Mouse (Mus musculus) thymus, adult 2 months (tissue): ENCODE results near the gene Car5b. TPM values are rescaled to one million over a fixed set of nuclear protein-coding genes. Genes with fewer than 3 reads are reported as not detected.
A peak's percentile ranks its signal among the peaks of the same experiment; 100 is the strongest.

Experiments used
- DNase-seq: peaks from one replicate; pipeline ENCODE4 v3.0.0; 2021
- H3K27ac ChIP-seq: fragments of 200-500 bp; 2 replicates; pipeline ENCODE4 v1.5.1; 2012; ENCODE audit warnings: low read length, control low read depth; ENCODE audit not compliant: control insufficient read depth, insufficient read depth
- H3K27me3 ChIP-seq: fragments of 200-500 bp; 2 replicates; pipeline ENCODE4 v1.6.1; 2012; ENCODE audit warnings: mild to moderate bottlenecking, low read length, moderate library complexity, mixed read lengths; ENCODE audit not compliant: control insufficient read depth, insufficient read depth
- H3K36me3 ChIP-seq: fragments of 200-500 bp; 2 replicates; pipeline ENCODE4 v1.6.1; 2012; ENCODE audit warnings: mild to moderate bottlenecking, low read length, moderate library complexity; ENCODE audit not compliant: control insufficient read depth, insufficient read depth
- H3K4me1 ChIP-seq: fragments of 200-500 bp; replicated peaks from 2 replicates; pipeline ENCODE4 v1.6.1; 2012; ENCODE audit warnings: low read length; ENCODE audit not compliant: control insufficient read depth, insufficient read depth
- H3K4me3 ChIP-seq: fragments of 200-500 bp; 2 replicates; pipeline ENCODE4 v1.5.1; 2012; ENCODE audit warnings: mild to moderate bottlenecking, low read length, control low read depth, moderate library complexity; ENCODE audit not compliant: control insufficient read depth, insufficient read depth
- CTCF ChIP-seq: fragments of 200-500 bp; IDR thresholded peaks from 2 replicates; pipeline ENCODE4 v1.5.1; 2012; ENCODE audit warnings: mild to moderate bottlenecking, control low read depth, low read length, moderate library complexity, borderline replicate concordance; ENCODE audit not compliant: control insufficient read depth, poor library complexity, insufficient read depth; ENCODE audit errors: extremely low read depth
- POLR2A ChIP-seq: fragments of 200-500 bp; IDR thresholded peaks from 2 replicates; pipeline ENCODE4 v1.6.1; 2012; ENCODE audit warnings: mild to moderate bottlenecking, low read length, control low read depth, moderate library complexity; ENCODE audit not compliant: control insufficient read depth, poor library complexity, insufficient read depth; ENCODE audit errors: extremely low read depth
- WGBS: fragments of 180-500 bp; shearing (Covaris S2); methylation state at CpG from one replicate; pipeline ENCODE4 v1.1.7; 2018; 5-methylcytosine and 5-hydroxymethylcytosine counted together
- polyA plus RNA-seq: library from polyadenylated mRNA; depleted of rRNA; stranded (reverse); fragments of >200 nt; gene quantifications from 2 replicates; pipeline ENCODE4 v1.2.3, GENCODE M21; 2012; rRNA removed

Car5b gene
- polyA plus RNA-seq = 2.7 and 2.9 TPM in 2 replicates

DNA sequence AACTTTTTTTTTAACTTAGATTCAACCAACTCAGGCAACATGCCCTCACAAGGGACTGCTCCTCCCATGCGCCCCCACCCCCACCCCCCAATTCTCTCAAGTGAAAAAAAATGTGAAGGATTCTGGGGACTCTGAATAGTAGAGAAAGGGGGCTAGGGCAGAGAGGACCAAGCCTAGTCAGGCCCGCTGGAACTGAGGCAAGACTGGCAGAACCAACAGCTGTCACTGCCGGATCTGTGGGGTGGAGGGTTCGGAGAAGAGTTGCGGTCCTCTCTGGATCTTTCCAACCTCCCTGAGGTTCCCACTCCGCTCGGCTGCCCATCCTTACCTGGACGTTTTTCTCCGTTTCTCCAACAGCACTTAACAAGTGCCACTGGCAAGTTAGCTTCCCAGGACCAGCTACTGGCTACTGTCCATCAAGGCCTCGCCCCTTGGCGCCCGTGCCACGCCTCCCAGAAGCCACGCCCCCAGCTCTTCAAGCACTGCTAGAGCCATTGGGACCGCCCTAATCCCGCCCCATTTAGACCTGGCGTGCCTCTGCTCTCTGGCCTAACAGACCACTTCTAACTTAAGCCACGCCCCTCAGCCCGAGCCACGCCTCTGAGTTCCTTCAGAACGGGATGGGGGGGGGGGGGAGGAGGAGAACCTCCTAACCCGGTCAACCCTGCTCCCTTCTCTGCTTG, at the start of gene Car5b:
Gene Car5b, minus strand, starts transcription at position 391 of the 683 bp plus-strand sequence.
- Histone ChIP-seq H3K36me3 (no peaks in the 10 kb centered on the region), H3K27me3 (no peaks in the 10 kb centered on the region), H3K4me1 (peaks cover 8% of the 10 kb centered on the region), H3K4me3 (peak within 1 kb of the TSS; percentile 45), H3K27ac (no peak within 1 kb of the TSS)
- DNase-seq = peak; percentile 44
- 8% methylated on average over 21 of the region's 22 CpGs for WGBS
- TF ChIP-seq CTCF (no peak), POLR2A (no peak)

DNA sequence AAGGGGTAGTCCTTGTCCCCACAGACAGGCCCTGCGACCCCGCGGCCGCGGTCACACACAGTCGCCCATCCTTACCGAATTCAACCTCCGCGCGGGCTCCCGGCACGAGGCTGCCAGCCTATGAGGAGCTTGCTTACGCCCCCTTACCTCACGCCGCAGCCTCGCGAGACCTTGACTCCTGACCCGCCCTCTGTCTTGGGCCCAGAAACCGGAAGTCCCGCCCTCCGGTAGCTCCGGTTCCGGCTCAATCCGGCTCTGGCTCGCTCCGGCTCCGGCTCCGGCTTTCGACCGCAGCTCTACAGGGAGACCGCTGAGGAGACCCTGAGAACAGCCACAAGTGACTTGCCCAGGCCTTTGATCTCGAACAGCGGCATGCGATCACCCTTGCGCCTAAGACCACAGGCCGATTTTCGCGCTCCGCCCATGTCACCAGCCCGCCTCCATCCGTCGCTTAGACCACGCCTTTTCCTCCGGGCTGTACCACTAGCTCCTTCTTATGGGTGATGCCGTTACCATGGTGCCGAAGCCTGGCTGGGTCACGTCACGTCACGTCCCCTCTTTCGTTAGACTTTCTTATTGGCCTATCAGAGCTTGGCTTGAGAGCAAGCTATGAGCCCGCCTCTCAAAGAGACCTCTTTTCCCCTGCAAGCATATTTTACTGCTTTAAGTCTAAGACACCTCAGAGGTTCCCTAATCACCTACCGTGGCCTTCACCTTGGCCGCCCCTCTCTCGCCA, 48.4 kb upstream of the Car5b start, which contains the start of gene Siah1b:
Gene Siah1b, minus strand, starts transcription at position 454 of the 736 bp plus-strand sequence.
- H3K4me1 ChIP-seq = peaks cover 4% of the 10 kb centered on the region; the same call in 1 of the 2 replicates
- H3K36me3 ChIP-seq = no peaks in the 10 kb centered on the region
- peak within 1 kb of the TSS; percentile 89 for H3K4me3 ChIP-seq
- peak within 1 kb of the TSS; percentile 67; the same call in 1 of the 2 replicates for H3K27ac ChIP-seq
- no peaks in the 10 kb centered on the region for H3K27me3 ChIP-seq
- TF ChIP-seq CTCF (no peak), POLR2A (0 out of 2 replicates have a peak, but pooled peaks have one; percentile 41)
- under 1% methylated on average over 47 of the region's 54 CpGs for WGBS
- peak; percentile 89 for DNase-seq

DNA sequence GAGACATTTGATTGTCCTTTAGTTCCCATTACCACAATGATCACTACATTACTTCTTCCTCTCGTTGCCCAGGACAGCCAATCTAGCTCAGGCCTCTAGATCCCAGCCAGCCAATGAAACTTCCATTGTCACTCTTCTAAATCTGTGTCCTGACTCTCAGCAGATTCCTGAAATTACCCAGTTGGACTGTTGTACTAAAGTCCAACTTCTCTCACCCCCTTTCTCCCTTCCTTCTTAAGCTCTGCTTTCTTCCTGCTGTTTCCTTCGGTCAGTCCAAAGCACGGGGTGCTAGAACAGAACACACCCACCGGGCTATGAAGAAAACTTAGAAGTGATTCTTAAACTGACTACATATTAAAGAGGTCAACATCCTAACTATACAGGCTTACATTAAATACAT, 41.2 kb upstream of the Car5b start:
- Histone ChIP-seq H3K36me3 (no peaks in the 10 kb centered on the region), H3K27me3 (no peaks in the 10 kb centered on the region), H3K4me1 (no peaks in the 10 kb centered on the region), H3K27ac (no peak overlapping the region), H3K4me3 (no peak overlapping the region)
- WGBS = 94% methylated on average over 4 of the region's 4 CpGs
- DNase-seq = no peak
- no peak for TF ChIP-seq POLR2A
- no peak for TF ChIP-seq CTCF

DNA sequence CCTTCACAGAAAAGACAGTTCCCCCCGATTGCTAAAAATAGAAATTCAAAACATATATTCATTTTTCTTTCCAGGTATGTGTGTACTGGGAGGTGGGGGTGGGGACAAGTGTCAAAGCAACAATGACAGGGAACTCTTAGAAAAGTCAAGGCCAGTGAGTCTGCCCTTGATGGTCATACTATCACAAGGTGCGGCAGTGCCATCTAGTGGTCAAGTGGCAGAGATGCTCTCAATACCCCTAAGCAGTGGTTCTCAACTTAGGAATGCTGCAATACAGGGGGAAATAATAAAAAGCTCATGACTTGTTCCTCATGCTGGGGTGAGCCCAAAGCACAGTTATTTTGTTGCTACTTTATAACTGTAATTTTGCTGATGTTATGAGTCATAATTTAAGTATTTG, 38.4 kb upstream of the Car5b start:
- no peak for TF ChIP-seq POLR2A
- TF ChIP-seq CTCF = no peak
- H3K4me1 ChIP-seq = no peaks in the 10 kb centered on the region
- no peaks in the 10 kb centered on the region for H3K36me3 ChIP-seq
- no peak overlapping the region for H3K27ac ChIP-seq
- peak; percentile 43 for DNase-seq
- H3K4me3 ChIP-seq = no peak overlapping the region
- no peaks in the 10 kb centered on the region for H3K27me3 ChIP-seq
- 4% methylated on average over 2 of the region's 2 CpGs for WGBS

DNA sequence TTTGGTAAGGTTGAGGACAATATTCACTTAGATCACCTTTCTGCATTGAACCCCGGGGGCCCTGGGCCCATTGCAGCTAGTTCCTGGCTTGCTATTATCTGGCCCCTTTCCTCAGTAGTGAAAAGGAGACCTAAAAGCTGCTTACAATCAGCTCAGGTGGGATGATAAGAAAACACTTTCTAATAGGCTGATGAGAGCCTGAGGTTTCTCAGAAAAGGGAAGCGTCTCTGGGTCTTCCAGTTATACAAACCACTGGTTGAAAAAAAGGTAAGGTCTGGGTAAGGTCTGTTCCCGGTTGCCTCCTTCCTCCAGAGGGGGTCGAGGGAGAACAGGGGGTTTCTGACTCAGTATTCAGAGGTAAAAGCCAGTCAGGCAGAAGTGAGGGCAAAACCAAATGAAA, 31.3 kb upstream of the Car5b start:
- TF ChIP-seq CTCF = no peak
- no peak for TF ChIP-seq POLR2A
- no peaks in the 10 kb centered on the region for H3K27me3 ChIP-seq
- no peaks in the 10 kb centered on the region for H3K4me1 ChIP-seq
- no peak overlapping the region for H3K4me3 ChIP-seq
- H3K27ac ChIP-seq = no peak overlapping the region
- no peaks in the 10 kb centered on the region for H3K36me3 ChIP-seq
- DNase-seq = no peak
- 20% methylated on average over 4 of the region's 4 CpGs for WGBS

DNA sequence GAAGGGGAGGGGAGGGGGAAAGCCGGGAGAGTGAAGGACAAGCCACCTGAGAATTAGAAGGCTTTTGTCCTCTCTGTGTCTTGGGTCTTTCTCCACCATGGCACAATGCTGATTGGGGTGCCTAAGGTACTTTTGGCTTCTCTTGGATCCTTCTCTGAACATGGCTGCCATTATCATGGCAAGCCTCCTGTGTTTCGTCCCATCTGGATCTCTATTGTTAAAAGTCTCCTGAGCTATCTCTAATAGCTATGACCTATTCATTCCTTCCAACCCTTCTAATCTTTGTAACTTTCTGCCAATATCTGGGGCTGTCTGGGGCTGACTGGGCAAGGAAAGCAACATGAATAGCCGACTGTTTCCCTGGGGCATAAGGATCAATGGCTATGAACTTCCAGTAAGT, 30.7 kb upstream of the Car5b start:
- no peak overlapping the region for H3K4me3 ChIP-seq
- no peak overlapping the region for H3K27ac ChIP-seq
- no peaks in the 10 kb centered on the region for H3K4me1 ChIP-seq
- H3K36me3 ChIP-seq = no peaks in the 10 kb centered on the region
- TF ChIP-seq POLR2A (no peak), CTCF (no peak)
- DNase-seq = no peak
- H3K27me3 ChIP-seq = no peaks in the 10 kb centered on the region
- 100% methylated on average over 3 of the region's 3 CpGs for WGBS
